Mouse (Mus musculus): ENCODE results near the gene Cldn6. TPM values are rescaled to one million over a fixed set of nuclear protein-coding genes. Genes with fewer than 3 reads are reported as not detected.

Cldn6 gene
- 0.33 TPM for polyA plus RNA-seq (2014; fragmentation: Illumina TruSeq; extraction: RNeasy Lipid Tissue Mini Kit (QIAGEN cat#74804); ENCODE audit: insufficient read depth, low read depth, low replicate concordance)

DNA sequence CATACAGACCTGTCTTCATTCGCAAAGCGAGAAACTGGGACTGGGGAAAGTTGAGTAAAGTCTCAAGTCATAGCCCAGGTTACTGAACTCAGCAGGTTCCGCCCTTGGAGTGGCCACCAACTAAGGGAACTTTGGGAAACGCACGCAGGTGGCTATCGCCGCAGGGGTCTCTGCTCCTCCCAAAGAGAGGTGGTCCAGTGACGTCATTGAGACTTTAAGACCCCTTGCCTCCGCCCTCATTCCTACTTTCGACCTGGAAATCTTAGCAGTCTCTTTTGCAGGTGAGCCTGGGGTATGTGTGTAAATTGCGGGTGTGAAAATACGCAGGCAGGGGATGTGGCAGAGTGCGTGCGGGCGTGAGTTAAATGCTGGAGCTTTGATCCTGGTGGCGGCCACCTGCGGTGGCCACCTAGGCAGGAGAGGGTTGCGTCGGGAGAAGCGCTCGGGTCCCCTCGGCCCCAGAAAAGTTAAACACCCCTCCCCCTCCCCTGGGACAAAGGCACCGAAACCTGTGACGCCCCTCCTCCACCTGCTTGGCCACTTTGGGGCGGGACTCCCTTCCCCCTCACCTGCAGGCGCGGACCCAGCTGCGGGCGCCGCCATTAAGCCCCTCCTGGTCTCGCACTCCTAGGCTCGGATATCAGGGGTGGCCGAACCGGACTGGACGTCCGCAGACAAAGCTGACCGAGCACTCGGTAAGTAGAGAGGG lies at the start of gene Cldn6:
Cldn6 (plus strand) TSS at position 123 of the 709 bp plus-strand sequence.

DNA sequence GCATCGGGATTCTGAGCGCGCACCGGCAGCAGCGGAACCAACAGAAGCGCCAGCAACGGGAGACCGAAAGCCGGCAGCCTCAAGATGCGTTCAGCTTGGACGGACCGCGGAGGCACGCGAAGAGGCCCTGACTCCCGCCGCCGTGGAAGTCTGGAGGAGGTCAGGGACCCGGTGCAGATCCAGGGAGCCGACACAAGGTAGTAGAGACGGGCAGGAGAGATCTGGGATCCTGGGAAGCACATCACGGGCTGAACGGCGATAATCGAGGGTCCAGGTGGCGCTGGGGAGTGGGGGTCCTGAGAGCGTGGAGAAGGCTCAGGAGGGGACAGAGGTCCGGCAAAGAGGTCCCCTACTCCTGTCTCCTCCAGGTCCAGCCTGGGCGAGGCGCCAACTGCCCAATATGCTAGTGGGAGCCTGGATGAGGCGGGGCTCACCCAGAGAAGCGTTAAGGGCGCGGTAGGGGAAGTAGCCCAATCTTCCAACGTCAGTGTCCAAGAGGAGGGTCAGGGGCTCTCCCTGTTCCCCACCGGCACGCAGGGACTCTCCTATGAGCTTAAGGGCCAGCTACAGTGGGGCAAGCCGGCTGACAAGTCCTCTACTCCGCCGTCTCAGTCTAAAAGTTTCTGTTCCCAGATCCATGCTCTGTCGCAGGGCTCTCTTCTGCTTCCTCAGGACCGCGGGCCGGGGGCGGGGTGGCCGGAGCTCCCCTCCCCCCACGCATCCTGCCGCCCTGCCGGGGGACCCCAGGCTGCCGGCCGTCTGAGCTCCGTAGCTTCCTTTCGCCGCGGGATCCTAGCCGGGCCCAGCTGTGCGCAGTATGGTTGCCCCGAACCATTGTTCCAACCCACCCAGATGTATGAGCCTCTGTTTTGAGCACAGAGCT lies 34.2 kb upstream of the Cldn6 start, which contains the start of gene Mmp25:
Mmp25 (minus strand) TSS at position 665 of the 883 bp plus-strand sequence.

DNA sequence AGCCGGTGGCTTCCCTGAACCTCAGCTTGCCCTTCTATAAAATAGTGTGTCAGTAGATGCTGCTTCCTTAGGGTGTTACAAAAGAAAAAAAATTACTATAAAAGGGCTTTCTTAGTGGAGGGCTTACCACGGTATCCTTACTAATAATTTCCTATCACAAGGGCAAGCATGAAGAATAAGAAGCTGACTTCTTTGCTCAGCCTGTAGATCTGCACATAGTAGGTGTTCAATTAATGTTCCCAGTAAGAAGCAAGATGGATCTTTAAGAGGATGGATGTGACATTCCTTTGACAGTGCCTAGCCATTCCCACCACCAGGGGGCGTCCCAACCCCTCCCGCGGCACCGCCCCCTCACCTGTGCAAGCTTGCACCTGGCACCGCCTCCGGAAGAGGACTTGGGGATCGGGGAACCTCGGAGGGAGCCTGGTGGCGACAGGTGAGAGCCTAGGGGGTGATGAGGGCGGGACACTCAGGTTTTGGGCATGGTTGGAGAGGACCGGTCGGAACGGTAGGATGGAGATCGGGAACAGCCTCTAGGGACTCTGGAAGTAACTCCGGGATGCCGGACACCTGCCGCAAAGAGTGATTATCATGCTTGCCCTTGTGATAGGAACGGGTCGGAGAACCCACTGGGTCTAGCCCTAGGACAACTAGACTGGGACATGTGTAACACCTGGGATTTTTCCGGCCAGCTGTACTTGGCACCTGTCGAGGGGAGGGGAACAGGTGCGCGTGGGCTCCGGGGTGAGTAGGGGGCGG lies 18.8 kb upstream of the Cldn6 start, which contains the start of gene Bicdl2:
Bicdl2 (plus strand) TSS at position 390 of the 759 bp plus-strand sequence.

DNA sequence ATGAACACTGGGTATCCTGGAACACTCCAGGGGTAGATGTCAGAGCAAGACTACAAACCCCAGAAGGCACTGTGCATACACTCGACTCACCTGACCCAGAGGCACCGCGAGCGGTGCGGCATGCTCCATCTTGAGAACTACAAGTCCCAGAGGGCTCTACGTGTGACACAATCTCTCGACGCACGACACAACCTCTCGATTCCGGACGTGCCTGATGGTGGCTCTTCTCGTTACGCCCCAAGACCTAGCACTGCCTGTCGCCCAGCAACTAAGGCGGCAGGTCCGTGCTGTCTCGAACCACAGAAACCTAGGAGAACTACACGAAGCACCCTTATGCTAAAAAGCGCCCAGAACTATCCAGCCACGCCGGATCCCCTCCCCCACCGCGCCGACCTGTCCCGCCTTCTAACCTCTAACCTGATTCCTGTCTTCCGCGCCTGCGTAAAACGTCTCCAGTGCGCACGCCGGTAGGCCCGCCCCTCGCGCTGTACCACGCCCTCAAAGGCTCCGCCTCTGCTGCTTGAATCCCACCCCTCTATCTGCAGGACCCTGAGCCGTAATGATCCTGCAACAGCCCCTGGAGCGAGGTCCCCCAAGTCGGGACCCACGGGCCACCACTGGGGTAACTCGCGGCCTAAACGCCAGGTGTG lies 5.5 kb upstream of the Cldn6 start, which contains the start of the genes Hcfc1r1 and Thoc6:
Hcfc1r1 (plus strand) TSS at position 173 of the 650 bp plus-strand sequence.
Thoc6 (minus strand) TSS at position 459 of the 650 bp plus-strand sequence.

DNA sequence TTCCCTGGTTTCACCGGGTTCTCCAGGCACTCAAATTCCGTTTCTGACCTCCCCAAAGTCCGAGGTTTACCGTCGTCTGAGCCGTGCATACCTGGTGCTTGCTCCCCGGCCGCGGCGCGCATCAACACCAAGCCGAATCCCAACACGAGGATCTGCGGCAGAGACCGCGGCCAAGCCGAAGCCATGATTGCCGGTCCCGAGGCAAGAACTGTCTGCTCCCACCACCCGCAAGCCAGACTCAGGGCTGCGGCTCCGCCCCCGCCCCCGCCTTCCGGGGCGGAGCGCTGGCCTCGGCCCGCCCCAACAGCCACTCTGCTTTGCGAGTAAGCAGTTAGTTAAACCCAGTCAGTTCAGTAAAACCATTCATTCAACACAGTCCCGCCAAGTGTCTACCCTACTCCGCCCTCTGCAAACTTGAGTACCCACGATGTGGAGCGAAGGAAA lies 1.8 kb upstream of the Cldn6 start, which contains the start of gene Tnfrsf12a:
Tnfrsf12a (minus strand) TSS at position 233 of the 444 bp plus-strand sequence.

DNA sequence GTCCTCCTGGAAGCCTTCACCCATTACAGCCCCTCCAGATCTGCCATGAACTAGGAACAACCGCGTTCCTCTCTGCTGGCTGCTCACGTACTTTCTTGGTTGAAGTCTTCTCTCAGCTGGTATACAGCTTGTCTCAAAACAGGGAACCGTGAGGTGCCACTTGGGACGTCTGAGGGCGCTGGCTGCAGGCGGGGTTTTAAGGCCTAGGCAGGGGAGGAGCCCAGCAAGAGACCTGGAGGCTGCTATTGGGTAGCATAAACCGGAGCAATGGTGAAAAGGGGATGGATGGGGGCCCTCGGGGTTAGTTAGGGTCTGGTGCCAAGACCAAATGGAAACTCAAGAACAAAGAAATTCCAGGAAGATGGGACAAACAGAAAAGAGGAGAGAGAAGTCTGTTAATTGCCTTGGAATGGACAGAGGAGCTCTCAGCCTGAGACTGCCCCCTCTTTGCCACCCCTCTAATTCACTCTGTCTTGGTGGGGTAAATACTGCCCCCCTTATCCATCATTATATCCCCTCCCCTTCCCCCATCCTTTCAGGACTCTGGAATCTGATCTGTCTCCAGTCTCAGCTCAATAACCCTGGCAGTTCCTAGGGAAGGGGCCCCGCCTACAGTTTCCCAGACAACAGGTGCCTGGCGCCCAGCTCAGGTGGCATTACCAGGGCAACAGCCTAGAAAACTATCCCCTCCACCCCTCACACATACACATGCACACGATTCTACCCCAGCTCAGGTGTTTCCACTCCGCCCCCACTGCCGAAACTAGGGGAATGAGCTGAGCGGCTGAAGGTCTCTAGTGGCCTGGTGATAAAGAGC lies 5.0 kb downstream of the Cldn6 start, which contains the start of gene Cldn9:
Cldn9 (minus strand) TSS at position 171 of the 817 bp plus-strand sequence.

DNA sequence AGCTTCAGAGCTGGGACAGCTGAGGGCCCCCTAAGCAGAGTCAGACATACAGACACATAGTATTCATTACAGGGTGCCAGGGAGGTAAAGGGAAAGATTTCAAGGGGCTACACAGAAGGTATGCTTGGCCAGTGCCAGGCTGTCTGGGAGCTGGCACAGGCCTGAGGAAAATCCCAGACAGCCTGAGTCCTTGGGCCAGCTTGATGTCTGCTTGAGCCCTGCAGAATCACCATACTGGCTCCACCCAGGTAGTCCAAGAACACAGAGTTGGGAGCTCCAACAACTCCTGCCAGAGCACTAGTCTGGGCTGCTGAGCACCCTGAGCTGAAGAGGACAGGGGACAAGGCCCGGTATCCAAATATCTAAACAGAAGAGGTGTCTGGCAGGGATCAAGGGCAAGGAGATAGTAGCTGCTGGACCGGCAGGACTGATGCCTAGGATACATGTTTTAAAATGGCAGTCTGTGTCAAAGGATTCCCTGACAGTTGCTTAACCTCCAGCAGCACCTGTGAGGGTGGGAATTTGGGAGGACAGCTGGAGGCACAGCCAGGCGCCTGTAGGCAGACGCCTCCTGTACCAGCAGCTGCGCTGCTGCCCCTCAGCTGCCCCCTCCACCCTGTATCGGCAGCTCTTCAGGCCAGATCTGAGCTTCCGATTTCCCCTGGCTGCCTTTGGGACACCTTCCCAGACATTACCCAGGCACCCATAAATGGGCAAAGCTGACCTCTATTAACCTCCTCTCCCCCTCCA lies 43.5 kb downstream of the Cldn6 start, which contains the start of gene 1520401A03Rik:
1520401A03Rik (minus strand) TSS at position 408 of the 750 bp plus-strand sequence.

DNA sequence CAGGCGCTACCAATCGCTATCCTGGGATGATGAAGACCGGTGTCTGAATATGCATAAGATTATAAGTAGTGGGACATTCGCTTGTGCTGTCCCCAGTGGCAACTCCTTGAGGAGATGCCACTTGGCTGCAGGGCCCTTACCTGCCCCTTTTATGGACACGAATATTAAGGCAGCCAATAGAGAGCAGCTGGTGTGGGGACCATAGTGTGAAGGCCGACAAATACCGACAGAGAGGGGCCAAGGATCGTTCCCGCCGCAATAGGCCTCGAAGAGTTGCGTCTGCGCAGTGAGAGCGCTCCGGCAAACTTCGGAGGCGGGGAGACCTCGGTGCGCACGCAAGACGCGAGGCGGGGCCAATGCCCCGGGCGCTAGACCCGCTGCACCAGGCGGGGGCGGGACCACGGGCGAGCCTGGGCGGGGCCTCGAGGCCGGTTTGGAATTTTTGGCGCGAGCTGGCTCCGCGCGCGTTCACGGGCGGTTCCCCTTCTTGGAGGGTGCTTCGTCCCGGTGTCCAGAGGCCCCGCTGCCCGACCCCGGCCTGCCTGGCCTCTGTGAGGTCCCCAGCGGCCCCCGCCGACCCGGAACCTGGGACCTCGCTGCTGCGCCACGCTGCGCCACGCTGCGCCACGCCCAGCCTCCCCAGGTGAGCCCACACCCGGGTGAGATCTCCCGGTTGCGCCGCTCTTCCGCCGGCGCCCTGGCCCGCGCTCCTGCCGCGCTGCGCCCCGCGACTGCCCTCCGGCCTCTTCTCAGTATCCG lies 47.1 kb downstream of the Cldn6 start, which contains the start of gene Pkmyt1:
Pkmyt1 (plus strand) TSS at position 338 of the 759 bp plus-strand sequence.

Other genes with a start within 250 kb of the Cldn6 start
- not detected for gene Vmn2r117, start 199.6 kb upstream of the Cldn6 start, polyA plus RNA-seq (2014; fragmentation: Illumina TruSeq; extraction: RNeasy Lipid Tissue Mini Kit (QIAGEN cat#74804); ENCODE audit: insufficient read depth, low read depth, low replicate concordance)
- gene Zfp213, start 115.0 kb upstream of the Cldn6 start, polyA plus RNA-seq (2014; fragmentation: Illumina TruSeq; extraction: RNeasy Lipid Tissue Mini Kit (QIAGEN cat#74804); ENCODE audit: insufficient read depth, low read depth, low replicate concordance), result 4.9 TPM
- gene Zfp13, start 79.8 kb upstream of the Cldn6 start, polyA plus RNA-seq (2014; fragmentation: Illumina TruSeq; extraction: RNeasy Lipid Tissue Mini Kit (QIAGEN cat#74804); ENCODE audit: insufficient read depth, low read depth, low replicate concordance), result 5.4 TPM
- not detected for gene Zscan10, start 78.4 kb upstream of the Cldn6 start, polyA plus RNA-seq (2014; fragmentation: Illumina TruSeq; extraction: RNeasy Lipid Tissue Mini Kit (QIAGEN cat#74804); ENCODE audit: insufficient read depth, low read depth, low replicate concordance)
- 0.27 TPM for gene Mmp25, start 34.0 kb upstream of the Cldn6 start, polyA plus RNA-seq (2014; fragmentation: Illumina TruSeq; extraction: RNeasy Lipid Tissue Mini Kit (QIAGEN cat#74804); ENCODE audit: insufficient read depth, low read depth, low replicate concordance)
- gene Bicdl2, start 18.7 kb upstream of the Cldn6 start, polyA plus RNA-seq (2014; fragmentation: Illumina TruSeq; extraction: RNeasy Lipid Tissue Mini Kit (QIAGEN cat#74804); ENCODE audit: insufficient read depth, low read depth, low replicate concordance), result 4.0 TPM
- gene Hcfc1r1, start 5.7 kb upstream of the Cldn6 start, polyA plus RNA-seq (2014; fragmentation: Illumina TruSeq; extraction: RNeasy Lipid Tissue Mini Kit (QIAGEN cat#74804); ENCODE audit: insufficient read depth, low read depth, low replicate concordance), result 190 TPM
- gene Thoc6, start 5.4 kb upstream of the Cldn6 start, polyA plus RNA-seq (2014; fragmentation: Illumina TruSeq; extraction: RNeasy Lipid Tissue Mini Kit (QIAGEN cat#74804); ENCODE audit: insufficient read depth, low read depth, low replicate concordance), result 13.9 TPM
- gene Tnfrsf12a, start 1.8 kb upstream of the Cldn6 start, polyA plus RNA-seq (2014; fragmentation: Illumina TruSeq; extraction: RNeasy Lipid Tissue Mini Kit (QIAGEN cat#74804); ENCODE audit: insufficient read depth, low read depth, low replicate concordance), result 52.6 TPM
- not detected for gene Cldn9, start 4.8 kb downstream of the Cldn6 start, polyA plus RNA-seq (2014; fragmentation: Illumina TruSeq; extraction: RNeasy Lipid Tissue Mini Kit (QIAGEN cat#74804); ENCODE audit: insufficient read depth, low read depth, low replicate concordance)
- not detected for gene 1520401A03Rik, start 43.5 kb downstream of the Cldn6 start, polyA plus RNA-seq (2014; fragmentation: Illumina TruSeq; extraction: RNeasy Lipid Tissue Mini Kit (QIAGEN cat#74804); ENCODE audit: insufficient read depth, low read depth, low replicate concordance)
- gene Pkmyt1, start 47.1 kb downstream of the Cldn6 start, polyA plus RNA-seq (2014; fragmentation: Illumina TruSeq; extraction: RNeasy Lipid Tissue Mini Kit (QIAGEN cat#74804); ENCODE audit: insufficient read depth, low read depth, low replicate concordance), result 4.5 TPM
- 16.5 TPM for gene Paqr4, start 61.6 kb downstream of the Cldn6 start, polyA plus RNA-seq (2014; fragmentation: Illumina TruSeq; extraction: RNeasy Lipid Tissue Mini Kit (QIAGEN cat#74804); ENCODE audit: insufficient read depth, low read depth, low replicate concordance)
- gene Kremen2, start 66.6 kb downstream of the Cldn6 start, polyA plus RNA-seq (2014; fragmentation: Illumina TruSeq; extraction: RNeasy Lipid Tissue Mini Kit (QIAGEN cat#74804); ENCODE audit: insufficient read depth, low read depth, low replicate concordance), result 0.32 TPM
- gene Flywch1, start 92.4 kb downstream of the Cldn6 start, polyA plus RNA-seq (2014; fragmentation: Illumina TruSeq; extraction: RNeasy Lipid Tissue Mini Kit (QIAGEN cat#74804); ENCODE audit: insufficient read depth, low read depth, low replicate concordance), result 21.7 TPM
- 11.3 TPM for gene Flywch2, start 106.8 kb downstream of the Cldn6 start, polyA plus RNA-seq (2014; fragmentation: Illumina TruSeq; extraction: RNeasy Lipid Tissue Mini Kit (QIAGEN cat#74804); ENCODE audit: insufficient read depth, low read depth, low replicate concordance)
- 98.6 TPM for gene Srrm2, start 111.3 kb downstream of the Cldn6 start, polyA plus RNA-seq (2014; fragmentation: Illumina TruSeq; extraction: RNeasy Lipid Tissue Mini Kit (QIAGEN cat#74804); ENCODE audit: insufficient read depth, low read depth, low replicate concordance)
- 496 TPM for gene Elob, start 149.9 kb downstream of the Cldn6 start, polyA plus RNA-seq (2014; fragmentation: Illumina TruSeq; extraction: RNeasy Lipid Tissue Mini Kit (QIAGEN cat#74804); ENCODE audit: insufficient read depth, low read depth, low replicate concordance)
- gene Prss33, start 156.8 kb downstream of the Cldn6 start, polyA plus RNA-seq (2014; fragmentation: Illumina TruSeq; extraction: RNeasy Lipid Tissue Mini Kit (QIAGEN cat#74804); ENCODE audit: insufficient read depth, low read depth, low replicate concordance), result not detected
- gene Prss32, start 164.6 kb downstream of the Cldn6 start, polyA plus RNA-seq (2014; fragmentation: Illumina TruSeq; extraction: RNeasy Lipid Tissue Mini Kit (QIAGEN cat#74804); ENCODE audit: insufficient read depth, low read depth, low replicate concordance), result not detected
- gene Prss41, start 164.9 kb downstream of the Cldn6 start, polyA plus RNA-seq (2014; fragmentation: Illumina TruSeq; extraction: RNeasy Lipid Tissue Mini Kit (QIAGEN cat#74804); ENCODE audit: insufficient read depth, low read depth, low replicate concordance), result 0.25 TPM
- not detected for gene Prss21, start 188.8 kb downstream of the Cldn6 start, polyA plus RNA-seq (2014; fragmentation: Illumina TruSeq; extraction: RNeasy Lipid Tissue Mini Kit (QIAGEN cat#74804); ENCODE audit: insufficient read depth, low read depth, low replicate concordance)
- not detected for gene Dcpp1, start 201.6 kb downstream of the Cldn6 start, polyA plus RNA-seq (2014; fragmentation: Illumina TruSeq; extraction: RNeasy Lipid Tissue Mini Kit (QIAGEN cat#74804); ENCODE audit: insufficient read depth, low read depth, low replicate concordance)
- gene Dcpp2, start 201.6 kb downstream of the Cldn6 start, polyA plus RNA-seq (2014; fragmentation: Illumina TruSeq; extraction: RNeasy Lipid Tissue Mini Kit (QIAGEN cat#74804); ENCODE audit: insufficient read depth, low read depth, low replicate concordance), result not detected
- not detected for gene Dcpp3, start 238.2 kb downstream of the Cldn6 start, polyA plus RNA-seq (2014; fragmentation: Illumina TruSeq; extraction: RNeasy Lipid Tissue Mini Kit (QIAGEN cat#74804); ENCODE audit: insufficient read depth, low read depth, low replicate concordance)

All from lung, adult 10 weeks (tissue).